Mouse (Mus musculus): ENCODE results near the gene Tnxb. TPM values are rescaled to one million over a fixed set of nuclear protein-coding genes. Genes with fewer than 3 reads are reported as not detected.

The Tnxb gene
- polyA plus RNA-seq (2016; fragmentation: Nextera tagmentation; extraction: Ambion mirVana): 0.04 and 0.05 TPM in 2 replicates

DNA sequence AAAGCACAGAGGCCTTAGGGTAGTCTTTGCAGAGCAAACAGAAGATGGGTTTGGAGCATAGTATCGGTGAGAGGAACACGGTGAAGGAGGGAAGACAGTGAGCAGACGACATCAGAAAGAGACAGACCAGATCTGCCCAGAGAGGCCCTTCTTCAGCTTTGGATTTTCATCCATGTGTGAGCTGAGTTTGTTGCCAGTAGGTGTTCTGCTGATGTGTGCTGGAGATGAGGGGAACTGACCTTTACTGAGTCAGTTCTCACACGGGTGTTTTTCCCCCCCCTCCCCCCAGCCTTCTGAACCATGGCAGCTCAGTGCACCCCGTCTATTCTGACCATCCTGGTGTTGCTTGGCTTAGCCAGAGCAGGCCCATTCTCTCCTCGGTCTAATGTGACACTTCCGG, at the start of gene Tnxb:
Tnxb (plus strand) TSS at position 301 of the 400 bp plus-strand sequence.
- Histone ChIP-seq H3K27me3 (peaks cover 63% of the 10 kb centered on the region), H3K36me3 (no peaks in the 10 kb centered on the region), H3K9me3 (no peaks in the 10 kb centered on the region), H3K4me3 (peak within 1 kb of the TSS; percentile 37), H3K4me2 (replicated peaks) (peak within 1 kb of the TSS; percentile 56), H3K9ac (replicated peaks) (peak within 1 kb of the TSS; percentile 8; the same call in 1 of the 2 replicates), H3K27ac (replicated peaks) (no peak within 1 kb of the TSS), H3K4me1 (peaks cover 14% of the 10 kb centered on the region)
- no peak for ATAC-seq (ENCODE audit: low FRiP score, low read depth)
- 67% methylated on average over 7 of the region's 7 CpGs for WGBS

DNA sequence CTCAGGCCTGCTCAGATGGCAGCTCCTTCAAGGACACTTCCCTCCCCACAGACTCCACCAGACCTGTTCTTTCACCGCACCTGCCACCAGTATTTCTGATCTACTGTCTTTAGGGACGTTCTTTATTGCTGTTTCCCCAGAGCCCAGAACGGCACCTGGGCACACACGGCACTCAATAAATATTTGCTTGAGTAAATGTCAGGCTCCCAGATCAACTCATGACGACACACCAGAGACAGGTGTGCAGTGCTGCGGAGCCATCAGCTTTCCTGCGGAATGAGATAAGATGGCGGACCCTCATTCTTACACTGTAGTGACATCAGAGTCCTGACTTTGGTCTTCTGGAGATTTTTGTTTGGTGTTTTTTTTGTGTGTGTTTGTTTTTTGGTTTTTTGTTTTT, 49.3 kb upstream of the Tnxb start:
- no peaks in the 10 kb centered on the region for H3K27me3 ChIP-seq
- no peak overlapping the region for H3K4me3 ChIP-seq
- no peak overlapping the region for H3K4me2 ChIP-seq (replicated peaks)
- no peak overlapping the region for H3K27ac ChIP-seq (replicated peaks)
- H3K9ac ChIP-seq (replicated peaks): no peak overlapping the region
- H3K4me1 ChIP-seq: peaks cover 1% of the 10 kb centered on the region
- H3K36me3 ChIP-seq: peaks cover 48% of the 10 kb centered on the region
- no peak for ATAC-seq (ENCODE audit: low FRiP score, low read depth)
- H3K9me3 ChIP-seq: no peaks in the 10 kb centered on the region
- WGBS: 92% methylated on average over 8 of the region's 8 CpGs

DNA sequence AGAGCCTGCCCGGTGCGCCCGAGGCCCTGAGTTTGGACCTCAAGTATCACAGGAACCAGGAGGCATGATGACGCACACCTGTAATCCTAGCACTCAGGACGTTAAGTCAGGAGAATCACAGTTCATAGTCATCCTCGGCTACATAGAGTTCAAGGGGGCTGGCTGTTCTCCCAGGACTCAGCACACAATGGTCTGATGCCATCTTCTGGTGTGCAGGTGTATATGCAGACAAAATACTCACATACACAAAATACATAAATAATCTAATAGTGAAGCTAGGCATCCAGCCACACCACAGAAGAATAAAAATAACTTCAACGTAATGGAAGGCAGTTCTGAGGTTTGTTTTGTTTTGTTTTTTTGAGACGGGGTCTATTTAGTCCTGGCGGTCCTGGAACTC, 47.2 kb upstream of the Tnxb start:
- no peak for ATAC-seq (ENCODE audit: low FRiP score, low read depth)
- Histone ChIP-seq H3K27me3 (no peaks in the 10 kb centered on the region), H3K4me1 (peaks cover 13% of the 10 kb centered on the region), H3K4me2 (replicated peaks) (no peak overlapping the region), H3K27ac (replicated peaks) (no peak overlapping the region), H3K4me3 (no peak overlapping the region), H3K9me3 (no peaks in the 10 kb centered on the region), H3K9ac (replicated peaks) (no peak overlapping the region), H3K36me3 (peaks cover 31% of the 10 kb centered on the region)
- 91% methylated on average over 9 of the region's 9 CpGs for WGBS

DNA sequence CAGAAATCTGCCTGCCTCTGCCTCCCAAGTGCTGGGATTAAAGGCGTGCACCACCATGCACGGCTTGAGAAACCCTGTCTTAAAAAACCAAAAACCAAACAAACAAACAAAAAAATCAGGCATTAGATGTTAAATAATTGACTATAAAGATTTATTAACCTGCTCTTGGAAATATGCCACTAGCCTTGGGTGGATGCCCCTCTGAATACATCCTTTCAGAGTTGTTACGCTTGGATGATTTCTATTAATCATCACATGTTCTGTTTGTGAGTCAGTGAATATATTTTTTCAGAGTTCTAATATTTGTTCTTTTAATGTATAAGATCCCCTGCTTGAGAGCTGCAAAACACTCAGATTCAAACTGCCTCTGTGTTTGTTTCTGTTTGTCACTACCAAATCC, 45.4 kb upstream of the Tnxb start:
- WGBS: 97% methylated on average over 3 of the region's 3 CpGs
- H3K9ac ChIP-seq (replicated peaks): no peak overlapping the region
- no peak overlapping the region for H3K4me3 ChIP-seq
- no peak for ATAC-seq (ENCODE audit: low FRiP score, low read depth)
- H3K36me3 ChIP-seq: peaks cover 27% of the 10 kb centered on the region
- no peaks in the 10 kb centered on the region for H3K9me3 ChIP-seq
- H3K4me1 ChIP-seq: peaks cover 31% of the 10 kb centered on the region
- H3K27me3 ChIP-seq: peaks cover 4% of the 10 kb centered on the region
- no peak overlapping the region for H3K4me2 ChIP-seq (replicated peaks)
- no peak overlapping the region for H3K27ac ChIP-seq (replicated peaks)

DNA sequence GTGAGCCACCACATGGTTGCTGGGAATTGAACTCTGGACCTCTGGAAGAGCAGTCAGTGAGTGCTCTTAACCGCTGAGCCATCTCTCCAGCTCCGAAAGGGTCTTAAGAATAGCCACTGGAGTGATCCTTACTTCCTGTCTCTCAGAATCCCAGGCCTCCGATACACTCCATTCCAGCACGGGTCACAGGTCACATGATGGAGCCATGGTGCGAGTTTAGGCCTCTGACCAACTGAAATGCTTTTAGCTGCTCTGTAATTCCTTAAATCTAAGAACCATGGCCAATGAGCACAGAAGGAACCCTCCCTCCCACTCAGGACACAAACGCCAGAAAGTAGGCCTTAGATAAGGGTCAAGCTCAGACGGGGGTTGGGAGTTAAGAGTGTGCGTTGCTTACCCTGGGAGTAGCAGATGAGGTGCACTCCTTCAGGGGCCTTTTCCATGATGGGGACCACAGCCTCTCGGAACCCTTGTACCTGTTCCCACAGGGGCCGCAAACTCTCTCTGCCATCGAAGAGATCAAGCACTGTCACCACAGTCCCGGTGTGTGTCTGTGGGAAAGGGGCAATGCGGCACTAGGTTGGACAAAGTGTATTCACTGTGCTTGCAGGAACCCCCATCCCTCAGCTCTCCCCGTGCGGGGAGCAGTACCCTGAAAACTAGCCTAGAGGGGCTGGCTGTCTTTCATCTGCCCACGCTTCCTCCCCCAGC, 44.1 kb upstream of the Tnxb start:
- 52% methylated on average over 16 of the region's 16 CpGs for WGBS
- no peak for ATAC-seq (ENCODE audit: low FRiP score, low read depth)
- H3K4me1 ChIP-seq: peaks cover 44% of the 10 kb centered on the region
- H3K4me3 ChIP-seq: peak overlapping the region; percentile 58
- H3K9ac ChIP-seq (replicated peaks): peak overlapping the region; percentile 68
- peak overlapping the region; percentile 91 for H3K4me2 ChIP-seq (replicated peaks)
- H3K36me3 ChIP-seq: peaks cover 22% of the 10 kb centered on the region
- peaks cover 16% of the 10 kb centered on the region for H3K27me3 ChIP-seq
- peak overlapping the region; percentile 88 for H3K27ac ChIP-seq (replicated peaks)
- H3K9me3 ChIP-seq: no peaks in the 10 kb centered on the region

DNA sequence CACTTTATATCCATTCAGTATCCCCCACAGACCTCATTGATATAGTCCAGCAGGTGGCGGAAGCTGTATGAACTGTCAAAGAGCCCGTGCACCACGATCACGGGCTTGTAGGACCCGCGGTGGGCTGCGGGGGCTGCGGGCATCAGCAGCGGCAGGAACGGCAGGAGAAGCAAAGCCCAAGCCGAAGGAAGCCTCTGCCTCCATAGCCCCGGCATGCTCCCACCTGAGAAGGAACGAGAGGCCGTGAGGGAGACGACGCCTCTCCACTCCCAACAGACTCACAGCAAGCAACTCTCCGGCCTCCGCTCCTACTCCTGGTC, 43.6 kb upstream of the Tnxb start:
- Histone ChIP-seq H3K9me3 (no peaks in the 10 kb centered on the region), H3K27ac (replicated peaks) (peak overlapping the region; percentile 88), H3K27me3 (peaks cover 22% of the 10 kb centered on the region), H3K4me1 (peaks cover 49% of the 10 kb centered on the region), H3K4me2 (replicated peaks) (peak overlapping the region; percentile 91), H3K36me3 (peaks cover 18% of the 10 kb centered on the region), H3K4me3 (peak overlapping the region; percentile 58), H3K9ac (replicated peaks) (peak overlapping the region; percentile 68)
- peak; percentile 17; the same call in 1 of the 2 replicates for ATAC-seq (ENCODE audit: low FRiP score, low read depth)
- WGBS: under 1% methylated on average over 18 of the region's 18 CpGs

DNA sequence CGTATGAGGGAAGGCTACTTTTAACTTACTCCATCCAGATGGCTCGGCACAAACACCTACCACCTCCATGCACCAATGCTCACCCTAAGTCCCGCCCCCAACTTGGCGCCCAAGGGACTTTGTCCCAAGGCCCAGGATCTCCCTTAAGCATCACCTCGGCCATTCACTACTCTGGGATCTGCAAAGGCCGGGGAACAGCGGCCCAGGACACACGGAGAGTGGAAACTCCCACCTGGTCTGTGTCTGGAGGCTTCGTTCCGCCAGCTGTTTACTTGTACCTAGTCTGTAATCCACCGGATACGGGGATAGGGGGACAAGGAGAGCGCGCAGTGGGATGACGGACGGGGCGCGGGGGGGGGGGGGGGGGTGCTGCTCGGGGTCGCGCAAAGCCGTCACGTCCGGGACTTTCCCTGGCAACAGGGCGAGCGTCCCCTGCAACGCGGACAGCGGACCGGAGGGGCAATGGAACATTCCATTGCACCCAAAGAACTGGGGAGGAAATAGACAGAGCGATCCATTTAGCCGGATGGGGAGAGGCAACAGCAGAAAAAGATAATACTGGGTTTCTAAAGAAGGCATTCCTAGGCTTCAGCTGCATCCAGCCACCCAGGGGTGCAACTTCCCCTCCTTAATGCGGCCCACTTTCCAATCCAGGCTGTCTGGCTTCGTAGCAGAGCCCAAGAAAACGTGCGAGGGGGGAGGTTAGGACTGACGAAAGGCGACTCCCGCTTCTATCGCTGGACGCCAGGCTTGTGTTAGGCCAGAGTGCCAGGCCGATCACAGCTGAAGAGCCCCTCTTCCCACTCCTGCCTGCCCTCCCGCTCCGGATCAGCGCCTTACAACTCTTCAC, 43.0 kb upstream of the Tnxb start:
- Histone ChIP-seq H3K4me3 (peak overlapping the region; percentile 58), H3K9me3 (no peaks in the 10 kb centered on the region), H3K4me2 (replicated peaks) (peak overlapping the region; percentile 91), H3K27ac (replicated peaks) (peak overlapping the region; percentile 88), H3K27me3 (peaks cover 27% of the 10 kb centered on the region), H3K4me1 (peaks cover 55% of the 10 kb centered on the region), H3K36me3 (peaks cover 12% of the 10 kb centered on the region), H3K9ac (replicated peaks) (peak overlapping the region; percentile 68)
- WGBS: 0% methylated on average over 43 of the region's 45 CpGs
- peak; percentile 63 for ATAC-seq (ENCODE audit: low FRiP score, low read depth)

DNA sequence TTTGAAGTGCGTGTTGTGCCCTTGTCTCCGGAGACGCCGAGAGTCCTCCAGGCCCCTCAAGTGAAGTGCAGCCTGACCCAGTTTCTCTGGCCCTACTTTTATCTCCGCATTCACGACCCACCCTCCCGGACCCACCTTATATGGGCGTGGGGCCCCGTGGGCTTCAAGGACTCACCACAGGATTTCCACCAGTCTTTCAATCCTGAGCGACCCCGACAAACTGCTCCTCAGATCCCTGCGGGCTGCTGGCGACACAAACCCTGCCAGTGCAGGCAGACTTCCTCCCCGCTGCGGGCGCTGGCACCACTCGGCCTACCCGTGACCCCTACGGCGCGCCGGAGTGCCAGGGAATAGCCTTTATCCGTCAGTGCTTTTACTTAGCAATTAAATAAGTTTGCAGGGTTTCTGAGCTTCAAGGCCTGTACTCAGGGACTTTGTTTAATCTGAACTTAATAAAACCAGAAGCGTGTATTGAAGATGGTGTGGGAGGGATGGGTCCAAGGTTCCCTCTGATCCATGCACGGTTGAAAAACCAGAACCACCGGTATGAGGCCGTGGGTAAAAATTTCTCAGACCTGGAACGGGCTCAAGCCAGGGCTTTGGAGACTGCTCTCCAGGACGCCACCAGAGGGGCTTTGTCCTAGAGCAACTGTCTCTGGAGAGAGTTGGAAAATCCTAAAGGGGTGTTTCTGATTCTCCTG, 42.2 kb upstream of the Tnxb start, which contains the start of gene Ppt2:
Ppt2 (minus strand) TSS at position 568 of the 701 bp plus-strand sequence.
- H3K4me1 ChIP-seq: peaks cover 57% of the 10 kb centered on the region
- WGBS: 5% methylated on average over 29 of the region's 29 CpGs
- no peak for ATAC-seq (ENCODE audit: low FRiP score, low read depth)
- H3K9ac ChIP-seq (replicated peaks): peak within 1 kb of the TSS; percentile 68
- H3K9me3 ChIP-seq: no peaks in the 10 kb centered on the region
- H3K4me3 ChIP-seq: peak within 1 kb of the TSS; percentile 58
- H3K4me2 ChIP-seq (replicated peaks): peak within 1 kb of the TSS; percentile 91
- 0 out of 2 replicates have a peak, but pooled peaks cover 5% of the 10 kb centered on the region for H3K36me3 ChIP-seq
- peak within 1 kb of the TSS; percentile 88 for H3K27ac ChIP-seq (replicated peaks)
- peaks cover 35% of the 10 kb centered on the region for H3K27me3 ChIP-seq

DNA sequence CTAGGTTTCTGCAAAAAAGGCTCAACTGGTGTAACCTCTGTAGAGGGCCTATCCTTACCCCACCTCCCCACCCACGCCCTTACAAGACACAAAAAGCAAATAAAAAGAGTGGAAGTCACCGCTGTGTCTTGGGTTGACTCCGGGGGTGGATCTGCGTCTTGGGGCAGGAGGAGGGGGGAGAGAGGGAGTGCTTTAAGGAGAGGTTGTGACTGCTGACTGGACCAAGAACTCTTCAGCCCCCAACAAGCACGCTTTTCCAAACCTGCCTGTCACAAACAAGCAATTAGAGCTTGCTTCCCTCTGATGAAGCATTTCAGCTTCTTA, 41.7 kb upstream of the Tnxb start:
- peak overlapping the region; percentile 58 for H3K4me3 ChIP-seq
- WGBS: 11% methylated on average over 5 of the region's 5 CpGs
- H3K9me3 ChIP-seq: no peaks in the 10 kb centered on the region
- ATAC-seq (ENCODE audit: low FRiP score, low read depth): no peak
- peak overlapping the region; percentile 91 for H3K4me2 ChIP-seq (replicated peaks)
- H3K27ac ChIP-seq (replicated peaks): peak overlapping the region; percentile 88
- peaks cover 57% of the 10 kb centered on the region for H3K4me1 ChIP-seq
- H3K36me3 ChIP-seq: 0 out of 2 replicates have a peak, but pooled peaks cover 5% of the 10 kb centered on the region
- H3K9ac ChIP-seq (replicated peaks): peak overlapping the region; percentile 68; the same call in 1 of the 2 replicates
- peaks cover 40% of the 10 kb centered on the region for H3K27me3 ChIP-seq

DNA sequence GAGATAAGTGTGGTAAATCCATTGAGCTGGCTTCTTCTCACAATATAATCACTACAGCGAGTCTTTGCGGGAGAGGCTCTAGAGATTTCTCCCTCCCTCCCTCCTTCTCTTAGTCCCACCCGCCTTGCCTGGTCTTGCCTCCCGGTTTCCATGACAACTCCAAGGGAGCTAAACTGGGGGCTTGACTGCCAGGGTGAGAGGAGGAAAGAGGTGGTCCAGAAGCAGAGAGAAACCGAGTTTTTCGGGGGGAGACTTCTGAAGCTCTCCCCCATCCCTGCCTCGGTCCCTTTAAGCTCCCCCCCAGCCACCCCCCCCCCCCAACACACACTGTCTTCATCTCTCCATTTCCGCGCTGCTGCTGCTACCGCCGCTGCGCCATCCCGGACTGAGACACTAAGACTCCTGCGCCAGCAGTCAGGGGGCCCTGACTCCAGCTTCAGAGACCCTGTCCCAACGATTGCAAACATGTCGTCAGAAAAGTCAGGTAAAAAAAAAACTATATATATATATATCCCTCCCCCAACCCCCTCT, 41.0 kb upstream of the Tnxb start, which contains the start of gene Prrt1:
Prrt1 (plus strand) TSS at position 313 of the 531 bp plus-strand sequence.
- WGBS: 1% methylated on average over 15 of the region's 16 CpGs
- peak; percentile 42; the same call in 1 of the 2 replicates for ATAC-seq (ENCODE audit: low FRiP score, low read depth)
- H3K36me3 ChIP-seq: 0 out of 2 replicates have a peak, but pooled peaks cover 5% of the 10 kb centered on the region
- no peaks in the 10 kb centered on the region for H3K9me3 ChIP-seq
- H3K4me2 ChIP-seq (replicated peaks): peak within 1 kb of the TSS; percentile 91
- H3K4me3 ChIP-seq: peak within 1 kb of the TSS; percentile 58
- peaks cover 40% of the 10 kb centered on the region for H3K27me3 ChIP-seq
- H3K4me1 ChIP-seq: peaks cover 57% of the 10 kb centered on the region
- H3K9ac ChIP-seq (replicated peaks): peak within 1 kb of the TSS; percentile 68; the same call in 1 of the 2 replicates
- H3K27ac ChIP-seq (replicated peaks): peak within 1 kb of the TSS; percentile 88

DNA sequence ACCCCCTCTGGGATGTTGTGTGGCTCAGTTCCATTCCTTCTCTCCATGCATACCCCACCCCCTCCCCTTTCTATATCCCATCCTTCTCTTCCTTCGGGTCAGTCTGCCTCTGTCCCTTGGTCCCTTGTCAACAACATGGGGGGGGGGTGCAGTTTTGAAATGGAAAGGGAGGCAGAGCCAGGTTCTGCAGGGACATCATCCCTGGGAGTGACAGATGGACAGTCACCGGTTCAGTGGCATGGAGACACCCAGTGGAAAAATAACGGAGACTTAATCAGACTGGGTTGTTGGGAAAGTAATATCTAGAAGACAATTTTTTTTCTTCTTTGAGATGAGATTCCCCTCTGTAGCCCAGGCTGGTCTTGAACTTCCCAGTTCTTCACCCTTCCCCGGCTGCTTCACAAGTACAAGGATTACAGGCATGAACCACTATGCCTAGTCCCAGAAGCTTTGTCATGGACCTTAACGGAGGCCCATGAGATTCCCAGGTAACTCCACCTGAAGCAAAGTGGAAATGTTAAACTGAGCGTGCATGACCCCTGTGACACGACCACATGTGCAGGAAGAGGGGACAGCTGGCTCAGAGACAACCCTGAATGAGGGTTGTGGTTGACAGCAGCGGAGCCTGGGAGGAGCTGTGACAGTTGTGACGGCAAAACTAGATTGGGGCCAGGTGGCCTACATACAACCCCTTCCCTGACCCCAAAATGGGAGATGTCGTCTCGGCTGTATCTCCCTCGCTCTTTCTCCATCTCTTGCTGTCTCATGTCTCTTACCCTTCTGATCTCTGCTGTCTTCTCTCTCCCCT, 40.3 kb upstream of the Tnxb start:
- 0 out of 2 replicates have a peak, but pooled peaks cover 5% of the 10 kb centered on the region for H3K36me3 ChIP-seq
- H3K27me3 ChIP-seq: peaks cover 40% of the 10 kb centered on the region
- peak overlapping the region; percentile 88; the same call in 1 of the 2 replicates for H3K27ac ChIP-seq (replicated peaks)
- peak overlapping the region; percentile 91 for H3K4me2 ChIP-seq (replicated peaks)
- H3K4me1 ChIP-seq: peaks cover 57% of the 10 kb centered on the region
- H3K4me3 ChIP-seq: peak overlapping the region; percentile 58
- WGBS: 12% methylated on average over 12 of the region's 12 CpGs
- peak overlapping the region; percentile 52; the same call in 1 of the 2 replicates for H3K9ac ChIP-seq (replicated peaks)
- no peaks in the 10 kb centered on the region for H3K9me3 ChIP-seq
- no peak for ATAC-seq (ENCODE audit: low FRiP score, low read depth)

Data from midbrain, embryonic 12.5 days (tissue).